Mouse (Mus musculus) heart, adult 2 months (tissue): Measurements from ENCODE around the gene Szrd1. TPM values are rescaled to one million over a fixed set of nuclear protein-coding genes. Genes with fewer than 3 reads are reported as not detected.

Source experiments
- DNase-seq, 2 experiments: peaks; one replicate each; pipeline ENCODE4 v3.0.0; 2021
- H3K27ac ChIP-seq: fragments of 200-600 bp; 2 replicates; pipeline ENCODE4 v1.8.1; 2022
- H3K27me3 ChIP-seq: fragments of 200-500 bp; 2 replicates; pipeline ENCODE4 v1.6.1; 2012; ENCODE audit warnings: mild to moderate bottlenecking, low read length, inconsistent platforms, mixed read lengths; ENCODE audit not compliant: control insufficient read depth, insufficient read depth
- H3K36me3 ChIP-seq: fragments of 200-500 bp; 2 replicates; pipeline ENCODE4 v1.6.1; 2012; ENCODE audit warnings: low read length, inconsistent platforms; ENCODE audit not compliant: control insufficient read depth, insufficient read depth
- H3K4me1 ChIP-seq: fragments of 200-500 bp; 2 replicates; pipeline ENCODE4 v1.6.1; 2011; ENCODE audit warnings: low read length; ENCODE audit not compliant: control insufficient read depth, insufficient read depth
- H3K4me3 ChIP-seq: fragments of 200-600 bp; 2 replicates; pipeline ENCODE4 v1.8.1; 2022
- H3K79me2 ChIP-seq: fragments of 200-500 bp; replicated peaks from 2 replicates; pipeline ENCODE4 v1.6.1; 2012; ENCODE audit warnings: mild to moderate bottlenecking, inconsistent platforms, low read length, moderate library complexity, mixed read lengths; ENCODE audit not compliant: control insufficient read depth, insufficient read depth
- H3K9ac ChIP-seq: fragments of 200-500 bp; 2 replicates; pipeline ENCODE4 v1.6.1; 2012; ENCODE audit warnings: low read depth, mild to moderate bottlenecking, control low read depth, inconsistent platforms, low read length, mixed read lengths
- CTCF ChIP-seq: fragments of 200-600 bp; IDR thresholded peaks from 2 replicates; pipeline ENCODE4 v1.8.1; 2022; ENCODE audit warnings: antibody characterized with exemption, mild to moderate bottlenecking, moderate library complexity
- EP300 ChIP-seq: fragments of 200-500 bp; IDR thresholded peaks from 2 replicates; pipeline ENCODE4 v1.6.1; 2011; ENCODE audit warnings: low read depth, low read length, control low read depth; ENCODE audit not compliant: insufficient read depth
- POLR2A ChIP-seq: fragments of 200-500 bp; IDR thresholded peaks from 2 replicates; pipeline ENCODE4 v1.6.1; 2011; ENCODE audit warnings: mild to moderate bottlenecking, low read depth, low read length, control low read depth; ENCODE audit not compliant: insufficient read depth
- WGBS: fragments of 180-500 bp; shearing (Covaris S2); methylation state at CpG from one replicate; pipeline ENCODE4 v1.1.7; 2018; 5-methylcytosine and 5-hydroxymethylcytosine counted together
- intact Hi-C: fragments of 180-260 bp; cut with DNase I; formaldehyde crosslinking; loops from one replicate; pipeline ENCODE4 v1.15.1; 2025
- polyA plus RNA-seq: library from polyadenylated mRNA; depleted of rRNA; stranded (reverse); fragments of >200 nt; gene quantifications from 2 replicates; pipeline ENCODE4 v1.2.3, GENCODE M21; 2012
- total RNA-seq, 2 experiments: library from RNA; stranded (reverse); gene quantifications; 2 replicates each; pipeline ENCODE4 v1.2.3; 2021

Szrd1 gene
- total and polyA plus RNA-seq, 3 experiments, result 32.1 to 106 (median 90.0) TPM

DNA sequence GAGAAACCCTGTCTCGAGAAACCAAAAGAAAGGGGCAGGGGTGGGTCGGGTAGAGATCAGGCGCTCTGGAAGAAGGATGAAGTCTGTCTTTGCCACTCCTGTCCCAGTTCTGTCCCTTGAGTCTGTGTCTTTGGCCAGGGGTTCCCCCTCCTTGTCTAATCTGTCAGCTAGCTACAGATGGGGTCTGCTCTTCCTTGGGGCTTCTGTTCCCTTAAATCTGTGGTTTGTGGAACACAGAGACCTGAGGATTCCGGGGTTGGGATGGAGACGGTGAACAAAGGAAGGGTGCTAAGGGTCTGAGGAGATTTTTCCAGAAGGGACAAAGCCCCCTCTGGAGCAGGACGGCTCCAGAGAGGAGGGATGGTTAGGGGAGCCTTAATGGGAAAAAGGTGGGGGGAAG lies 51.5 kb downstream of the Szrd1 start, which contains the start of gene Spata21:
Spata21 (plus strand) TSS at position 301 of the 400 bp plus-strand sequence.
- no peaks in the 10 kb centered on the region for H3K79me2 ChIP-seq
- H3K4me1 ChIP-seq, result no peaks in the 10 kb centered on the region
- no peak for DNase-seq
- H3K36me3 ChIP-seq, result no peaks in the 10 kb centered on the region
- no peak for TF ChIP-seq POLR2A
- TF ChIP-seq CTCF, result no peak
- no peak within 1 kb of the TSS for H3K4me3 ChIP-seq
- intact Hi-C loops, result no loop called here
- no peak within 1 kb of the TSS for H3K9ac ChIP-seq
- H3K27ac ChIP-seq, result no peak within 1 kb of the TSS
- no peaks in the 10 kb centered on the region for H3K27me3 ChIP-seq
- 76% methylated on average over 6 of the region's 6 CpGs for WGBS

DNA sequence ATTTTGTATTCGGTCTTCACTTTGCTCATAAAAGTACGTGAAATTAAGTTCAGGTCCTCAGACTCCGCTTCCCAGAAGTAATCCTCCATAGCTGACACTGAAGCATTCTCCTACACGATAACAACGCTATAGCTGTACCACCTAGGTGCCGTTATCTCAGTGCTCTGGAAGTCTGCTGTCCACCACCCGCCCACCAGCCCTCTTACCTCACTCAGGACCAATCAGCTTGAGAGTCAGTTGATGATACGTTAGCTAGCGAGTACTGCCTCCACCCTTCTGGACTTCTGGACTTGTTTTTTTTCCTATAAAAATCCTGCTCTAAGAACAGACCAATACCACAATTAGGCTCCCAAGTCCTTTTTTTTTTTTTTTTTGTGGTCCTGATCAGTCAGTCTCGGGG lies 52.7 kb downstream of the Szrd1 start:
- intact Hi-C loops, result no loop called here
- no peak for TF ChIP-seq POLR2A
- TF ChIP-seq EP300, result no peak
- no peaks in the 10 kb centered on the region for H3K36me3 ChIP-seq
- DNase-seq, result no peak
- H3K4me3 ChIP-seq, result no peak overlapping the region
- no peaks in the 10 kb centered on the region for H3K27me3 ChIP-seq
- no peak overlapping the region for H3K9ac ChIP-seq
- H3K27ac ChIP-seq, result no peak overlapping the region
- no peaks in the 10 kb centered on the region for H3K79me2 ChIP-seq
- no peaks in the 10 kb centered on the region for H3K4me1 ChIP-seq
- 53% methylated on average over 10 of the region's 10 CpGs for WGBS

DNA sequence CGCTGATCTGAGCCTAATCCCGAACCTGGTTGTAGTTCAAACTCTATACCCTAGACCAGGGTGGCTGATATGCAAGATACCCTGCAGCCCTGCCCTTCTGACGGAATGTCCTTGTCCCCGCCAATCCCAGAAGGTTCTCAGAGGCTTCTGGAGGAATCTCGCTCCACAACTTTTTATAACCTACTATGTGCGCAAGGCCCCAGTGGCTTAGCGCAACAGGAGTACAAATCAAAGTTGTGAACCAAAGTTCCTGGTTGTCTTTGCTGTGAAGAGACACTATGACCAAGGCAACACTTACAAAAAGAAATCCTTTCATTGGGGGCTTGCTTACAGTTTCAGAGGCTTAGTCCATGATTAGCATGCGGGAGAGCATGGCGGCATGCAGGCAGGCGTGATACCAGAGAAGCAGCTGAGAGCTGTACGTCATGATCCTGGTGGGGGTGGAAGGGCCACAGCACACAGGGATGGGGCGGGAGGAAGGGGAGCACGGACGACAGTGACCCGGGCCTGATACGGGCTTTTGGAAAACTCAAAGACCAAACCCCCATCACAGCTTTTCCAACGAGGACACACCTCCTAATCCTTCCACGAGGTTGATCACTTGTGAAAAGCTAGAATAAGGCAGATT lies 61.0 kb downstream of the Szrd1 start:
- no peak overlapping the region; the same call in 1 of the 2 replicates for H3K27ac ChIP-seq
- WGBS, result 67% methylated on average over 18 of the region's 18 CpGs
- DNase-seq, result no peak
- H3K79me2 ChIP-seq, result peaks cover 7% of the 10 kb centered on the region
- TF ChIP-seq CTCF (no peak), EP300 (no peak), POLR2A (no peak)
- H3K4me1 ChIP-seq, result peaks cover 6% of the 10 kb centered on the region
- intact Hi-C loops, result loop anchor here (2.0 to 5.0 kb wide), 2 partner anchors 60 to 116 kb away; partner anchors contain the start of genes Sdhb and Szrd1
- H3K9ac ChIP-seq, result no peak overlapping the region
- no peaks in the 10 kb centered on the region for H3K36me3 ChIP-seq
- H3K4me3 ChIP-seq, result no peak overlapping the region; the same call in 1 of the 2 replicates
- no peaks in the 10 kb centered on the region for H3K27me3 ChIP-seq

DNA sequence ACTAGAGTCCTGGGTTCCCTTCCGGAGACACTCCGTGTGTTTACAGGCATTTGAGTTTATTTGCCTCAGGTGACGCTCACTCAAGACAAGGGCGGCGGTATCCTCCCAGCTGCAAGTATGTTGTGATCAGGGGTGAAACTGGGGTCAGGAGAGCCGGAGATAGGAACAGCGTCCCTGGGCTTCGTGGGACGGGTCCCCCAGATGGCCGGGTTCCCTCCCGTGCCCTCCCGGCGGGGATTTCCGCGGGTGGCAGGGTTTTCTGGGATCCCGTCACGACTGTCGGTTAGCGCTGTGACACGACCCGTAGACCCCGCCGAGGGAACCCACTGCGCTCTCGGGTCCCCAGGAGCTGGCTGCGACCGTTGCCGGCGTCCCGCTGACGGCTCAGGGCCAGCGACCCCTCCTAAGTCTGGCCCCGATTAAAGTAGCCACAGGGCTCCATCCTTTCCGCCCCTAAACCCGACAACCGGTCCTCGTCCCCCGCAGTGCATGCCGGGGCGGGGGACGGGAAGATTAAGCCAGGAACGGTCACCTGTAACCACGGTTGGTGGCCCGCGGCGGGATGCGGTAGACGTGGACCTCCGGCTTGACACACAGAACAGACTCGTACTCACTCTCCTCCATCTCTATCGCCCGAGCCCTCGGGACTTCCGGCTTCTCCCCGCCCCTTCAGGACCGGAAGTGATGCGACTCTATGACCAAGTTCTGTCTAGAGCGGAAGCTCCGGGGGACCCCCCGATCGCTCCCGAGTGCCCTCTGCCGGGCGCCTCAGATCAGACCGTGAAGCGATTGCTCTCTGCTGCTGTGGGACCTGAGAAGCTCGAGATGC lies 61.7 kb downstream of the Szrd1 start, which contains the start of gene Necap2:
Necap2 (minus strand) TSS at position 677 of the 829 bp plus-strand sequence.
- H3K36me3 ChIP-seq, result no peaks in the 10 kb centered on the region
- peak; percentile 95 to 96 for DNase-seq
- H3K4me3 ChIP-seq, result peak within 1 kb of the TSS; percentile 98
- peak within 1 kb of the TSS; percentile 85 for H3K27ac ChIP-seq
- peak; percentile 97 for TF ChIP-seq CTCF
- peak; percentile 96 for TF ChIP-seq POLR2A
- TF ChIP-seq EP300, result peak; percentile 45; the same call in 1 of the 2 replicates
- intact Hi-C loops, result loop anchor here (2.0 to 5.0 kb wide), 2 partner anchors 61 to 116 kb away; partner anchors contain the start of genes Sdhb and Szrd1
- H3K9ac ChIP-seq, result peak within 1 kb of the TSS; percentile 88
- H3K27me3 ChIP-seq, result no peaks in the 10 kb centered on the region
- under 1% methylated on average over 67 of the region's 67 CpGs for WGBS
- peaks cover 7% of the 10 kb centered on the region for H3K79me2 ChIP-seq
- peaks cover 6% of the 10 kb centered on the region for H3K4me1 ChIP-seq

DNA sequence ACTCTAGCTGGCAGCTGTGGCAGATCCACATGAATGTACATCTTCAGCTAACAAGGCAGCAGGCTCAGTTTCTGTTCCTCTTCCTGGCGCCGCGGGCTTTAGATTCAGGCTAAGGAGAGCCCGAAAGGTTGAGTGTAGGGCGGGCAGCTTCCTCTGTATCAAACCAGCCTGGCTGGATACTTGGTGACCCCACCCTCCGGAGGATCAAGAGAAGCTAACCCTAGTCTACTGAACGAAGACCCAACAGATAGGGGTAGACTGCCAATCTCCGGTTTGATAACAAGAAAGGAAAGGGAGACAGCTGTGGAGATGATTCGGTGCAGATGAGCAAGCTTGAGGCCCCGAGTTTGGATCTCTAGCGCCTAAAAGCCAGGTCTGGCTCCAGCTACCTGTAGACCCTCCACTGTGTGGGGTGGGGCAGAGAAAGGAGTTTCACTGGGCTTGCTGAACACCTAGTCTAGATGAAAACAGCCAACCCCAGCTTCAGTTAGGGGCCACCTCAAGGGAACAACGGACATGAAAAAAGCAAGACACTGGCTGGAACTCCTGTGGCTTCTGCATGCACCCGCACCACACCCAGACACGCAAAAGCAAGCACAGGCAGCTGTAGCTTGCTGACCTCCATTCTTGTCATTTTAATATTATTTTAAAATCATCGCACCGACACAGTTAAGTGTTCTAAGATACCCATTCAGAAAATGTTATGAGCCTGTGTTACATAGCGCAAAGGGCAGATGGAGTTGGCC lies 62.6 kb downstream of the Szrd1 start:
- 42% methylated on average over 17 of the region's 17 CpGs for WGBS
- DNase-seq, result peak; percentile 43 to 64
- H3K79me2 ChIP-seq, result peaks cover 7% of the 10 kb centered on the region
- H3K4me1 ChIP-seq, result peaks cover 6% of the 10 kb centered on the region
- H3K27ac ChIP-seq, result peak overlapping the region; percentile 52; the same call in 1 of the 2 replicates
- no peaks in the 10 kb centered on the region for H3K36me3 ChIP-seq
- intact Hi-C loops, result loop anchor here (5.0 kb wide), 1 partner anchor 115 kb away; the partner anchor contains the start of gene Sdhb
- TF ChIP-seq EP300 (no peak), CTCF (no peak)
- peak overlapping the region; percentile 98 for H3K4me3 ChIP-seq
- H3K27me3 ChIP-seq, result no peaks in the 10 kb centered on the region
- H3K9ac ChIP-seq, result peak overlapping the region; percentile 88
